Mouse (Mus musculus) kidney, embryonic 15.5 days (tissue): Measurements from ENCODE around the gene Akap5. TPM values are rescaled to one million over a fixed set of nuclear protein-coding genes. Genes with fewer than 3 reads are reported as not detected.

Source experiments
- polyA plus RNA-seq: library from polyadenylated mRNA; unstranded; fragments of >200 nt; fragmentation: Nextera tagmentation; extraction: Ambion mirVana; gene quantifications from 2 replicates; pipeline ENCODE4 v1.2.1, GENCODE M21; 2015

Akap5 gene
- polyA plus RNA-seq, 1 experiment from 2014 or later: 1.6 TPM

Other genes starting within 250 kb of the Akap5 start
- 0.44 and 0.71 TPM in 2 replicates for gene Esr2, start 147.6 kb upstream of the Akap5 start, polyA plus RNA-seq
- not detected in 2 replicates for gene Tex21, start 78.1 kb upstream of the Akap5 start, polyA plus RNA-seq
- gene Mthfd1, start 69.6 kb upstream of the Akap5 start, polyA plus RNA-seq: 100 and 103 TPM in 2 replicates
- 14.9 and 16.3 TPM in 2 replicates for gene Zbtb25, start 44.7 kb downstream of the Akap5 start, polyA plus RNA-seq
- gene Zbtb1, start 45.4 kb downstream of the Akap5 start, polyA plus RNA-seq: 10.3 and 10.8 TPM in 2 replicates
- gene Hspa2, start 79.3 kb downstream of the Akap5 start, polyA plus RNA-seq: 9.3 and 10.3 TPM in 2 replicates
- gene Ppp1r36, start 92.6 kb downstream of the Akap5 start, polyA plus RNA-seq: 3.1 and 4.3 TPM in 2 replicates
- 18.2 and 18.8 TPM in 2 replicates for gene Plekhg3, start 206.0 kb downstream of the Akap5 start, polyA plus RNA-seq